Mouse (Mus musculus): ENCODE measurements around the gene Zfp42. TPM values are rescaled to one million over a fixed set of nuclear protein-coding genes. Genes with fewer than 3 reads are reported as not detected.

Zfp42 gene
- not detected for polyA plus RNA-seq (2014; fragmentation: Illumina TruSeq; extraction: RNeasy Lipid Tissue Mini Kit (QIAGEN cat#74804); ENCODE audit: low read depth, low replicate concordance)

GRCm38 (mm10) chr8:43306896-43307295 is at the start of gene Zfp42:
Zfp42 (minus strand) TSS chr8:43306980.

Other genes starting within 250 kb of the Zfp42 start
- gene Triml1, start 165.5 kb downstream of the Zfp42 start, polyA plus RNA-seq (2014; fragmentation: Illumina TruSeq; extraction: RNeasy Lipid Tissue Mini Kit (QIAGEN cat#74804); ENCODE audit: low read depth, low replicate concordance), result not detected
- not detected for gene Triml2, start 126.4 kb downstream of the Zfp42 start, polyA plus RNA-seq (2014; fragmentation: Illumina TruSeq; extraction: RNeasy Lipid Tissue Mini Kit (QIAGEN cat#74804); ENCODE audit: low read depth, low replicate concordance)
- not detected for gene Adam26b, start 221.1 kb upstream of the Zfp42 start, polyA plus RNA-seq (2014; fragmentation: Illumina TruSeq; extraction: RNeasy Lipid Tissue Mini Kit (QIAGEN cat#74804); ENCODE audit: low read depth, low replicate concordance)

Measured in heart, adult 10 weeks (tissue).